Mouse (Mus musculus): ENCODE measurements at regions not wholly inside any gene's neighbourhood (a gene's known extent, or its start where the extent isn't known, plus 50 kb on each side); places are given as distances from the start of the nearest gene placed in this dataset.

DNA sequence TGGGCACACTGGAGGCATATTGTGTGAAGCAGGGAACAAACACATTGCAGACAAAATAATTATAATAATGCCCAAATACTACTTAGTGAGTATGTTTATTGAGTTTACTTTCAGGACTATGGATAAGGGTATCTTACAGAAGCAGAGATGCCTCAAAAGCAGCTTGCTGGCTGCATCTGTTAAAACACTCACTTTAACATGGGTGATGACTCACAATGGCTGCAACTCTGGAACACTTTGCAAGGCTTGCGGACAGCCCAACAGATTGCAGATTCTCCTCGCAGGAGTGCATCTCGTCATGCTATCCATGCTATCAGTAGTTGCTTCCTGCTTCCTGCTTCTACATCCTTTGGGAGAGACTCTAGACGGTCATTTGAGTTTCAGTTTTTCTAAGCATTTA is 373.2 kb upstream of the Arpp21 start:
- no peak for DNase-seq

DNA sequence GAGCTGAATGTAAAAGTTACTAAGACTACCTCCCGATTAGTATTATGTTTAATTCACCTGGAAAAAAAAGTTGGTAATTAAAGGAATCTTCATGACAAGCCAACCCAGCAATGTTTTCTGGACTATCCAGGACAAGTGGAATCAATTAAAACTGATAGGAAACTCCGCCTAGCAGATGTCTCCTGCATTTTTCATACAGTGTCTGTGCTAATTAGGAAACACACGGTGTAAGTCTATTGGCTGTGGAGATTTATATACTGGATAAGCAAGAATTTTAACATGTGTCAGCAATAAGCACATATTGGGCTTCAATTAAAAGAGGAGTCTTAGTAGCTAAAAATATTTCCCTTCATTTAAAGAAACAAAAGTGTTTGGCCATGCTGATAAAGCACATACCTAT is 371.5 kb upstream of the Arpp21 start:
- DNase-seq = no peak

DNA sequence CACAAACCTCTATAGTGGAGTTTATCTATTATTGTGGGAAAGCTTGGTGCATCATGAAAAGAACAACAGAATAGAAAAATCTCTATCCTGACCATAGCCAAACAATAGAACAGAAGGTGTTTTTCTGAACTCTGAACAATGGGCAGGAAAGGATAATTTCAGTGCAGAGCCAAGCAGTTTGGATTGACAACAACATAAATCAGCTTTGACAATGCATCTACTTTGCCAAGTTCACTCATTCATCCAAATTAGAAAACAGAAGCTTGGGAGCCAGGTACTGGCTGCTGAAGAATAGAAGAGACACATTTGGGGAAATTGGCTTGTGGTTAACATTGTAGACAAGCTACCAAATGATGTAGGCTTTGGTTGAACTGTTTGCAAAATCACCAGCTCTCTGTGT is 360.0 kb upstream of the Arpp21 start:
- no peak for DNase-seq

GRCm38 (mm10) chr9:112590241-112590640 is 354.5 kb upstream of the Arpp21 start:
- DNase-seq = no peak

- DNase-seq = no peak
Measured at GRCm38 (mm10) chr9:112573316-112573715, 337.6 kb upstream of the Arpp21 start.

- DNase-seq = no peak
Measured at GRCm38 (mm10) chr9:112561348-112561747, 325.6 kb upstream of the Arpp21 start.

GRCm38 (mm10) chr9:112560226-112560625 is 324.5 kb upstream of the Arpp21 start:
- DNase-seq = no peak

DNA sequence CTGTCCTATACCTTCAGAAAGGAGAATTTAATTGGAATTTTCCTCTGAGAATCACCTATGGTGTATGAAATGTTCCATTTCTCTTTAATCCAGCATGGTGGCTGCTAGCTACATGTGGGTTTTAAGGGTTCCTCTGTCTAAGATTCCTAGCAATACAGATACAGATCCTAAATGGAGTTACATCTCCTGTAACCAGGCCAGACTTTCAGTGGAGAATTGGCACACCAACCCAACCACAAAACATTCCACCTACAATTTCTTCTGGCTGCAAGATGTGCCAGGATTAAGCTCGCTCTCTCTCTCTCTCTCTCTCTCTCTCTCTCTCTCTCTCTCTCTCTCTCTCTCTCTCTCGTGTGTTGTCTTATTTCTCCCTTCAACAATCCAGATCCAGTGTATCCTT is 302.2 kb upstream of the Arpp21 start:
- no peak for DNase-seq

GRCm38 (mm10) chr9:112525377-112525776 is 289.6 kb upstream of the Arpp21 start:
- DNase-seq = no peak

DNA sequence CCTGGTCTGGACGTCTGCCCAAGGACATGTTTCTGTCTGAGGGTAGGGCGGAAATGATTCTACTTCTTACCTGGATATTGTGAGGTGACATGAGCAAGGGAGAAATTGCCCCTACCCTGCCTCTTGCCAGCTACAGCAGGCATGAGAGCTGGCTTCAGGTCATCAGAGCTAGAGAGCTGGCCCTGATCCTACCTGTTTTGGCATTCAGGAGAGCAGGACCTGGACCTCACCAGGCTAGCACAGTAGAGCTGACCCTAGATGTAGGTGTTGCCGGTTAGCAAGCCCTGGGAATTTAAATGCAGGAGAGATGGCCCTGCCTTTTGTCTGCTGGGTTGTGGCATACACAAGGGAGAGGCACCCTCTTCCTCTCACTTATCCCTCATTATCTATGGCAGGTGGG is 287.5 kb upstream of the Arpp21 start:
- DNase-seq = no peak

DNA sequence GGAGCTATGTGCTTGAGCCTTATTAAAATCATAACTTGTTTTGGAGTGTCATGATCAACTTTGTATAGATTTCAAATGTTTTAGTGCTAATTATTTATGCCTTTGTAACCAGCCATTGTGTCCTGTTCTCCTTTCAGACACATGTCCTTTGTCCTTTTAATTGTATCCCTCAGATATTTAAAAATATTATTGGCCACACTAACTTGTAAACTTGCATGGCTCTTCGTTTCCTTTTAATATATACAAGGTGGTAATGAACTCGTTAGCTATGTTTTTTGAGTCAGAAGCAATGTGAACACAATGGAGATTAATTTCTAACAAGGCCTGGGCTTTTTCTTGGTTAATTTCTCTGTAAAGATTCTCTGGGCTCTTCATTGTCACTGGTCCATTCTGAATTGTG is 275.0 kb upstream of the Arpp21 start:
- no peak for DNase-seq

DNA sequence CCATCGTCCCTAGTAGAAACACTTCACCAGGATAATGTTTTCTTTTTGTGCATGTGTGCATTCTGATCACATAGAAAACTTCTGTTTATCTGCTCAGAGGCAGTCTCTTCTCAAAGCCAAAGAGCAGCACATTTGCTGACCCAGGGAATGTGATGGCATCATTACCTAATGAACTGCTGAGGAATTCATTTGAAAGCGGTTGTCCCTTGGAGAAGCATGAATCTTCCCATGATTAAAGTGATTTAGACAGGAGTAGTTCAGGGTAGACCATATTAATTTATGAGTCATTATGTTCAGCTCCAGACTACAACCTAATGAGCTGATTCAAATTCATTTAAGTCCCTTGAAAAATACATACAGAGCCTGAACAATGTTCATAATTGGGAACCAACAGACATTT is 271.1 kb upstream of the Arpp21 start:
- no peak for DNase-seq

DNA sequence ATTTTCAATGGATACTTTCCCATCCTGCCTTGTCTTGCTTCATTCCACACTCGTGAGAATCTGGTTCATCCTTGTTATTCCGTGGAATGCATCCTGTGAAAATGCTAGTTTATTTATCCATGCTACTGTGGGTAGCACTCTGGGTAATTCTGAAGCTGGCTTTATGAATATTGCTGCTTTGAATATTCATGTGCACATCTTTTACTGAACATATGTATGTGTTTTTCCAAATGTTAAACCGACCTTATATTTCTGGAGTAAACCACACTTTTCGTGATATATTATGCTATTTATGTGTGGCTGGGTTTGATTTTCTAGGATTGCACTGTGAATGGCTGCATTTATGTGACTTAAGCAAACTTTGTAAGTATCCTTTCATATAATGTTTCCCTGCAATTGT is 262.9 kb upstream of the Arpp21 start:
- no peak for DNase-seq

GRCm38 (mm10) chr9:112495930-112496527 is 260.3 kb upstream of the Arpp21 start:
- no peak for DNase-seq

GRCm38 (mm10) chr9:112490963-112491362 is 255.2 kb upstream of the Arpp21 start:
- DNase-seq = no peak

- no peak for DNase-seq
Measured at GRCm38 (mm10) chr9:112476644-112477043, 240.9 kb upstream of the Arpp21 start.

DNA sequence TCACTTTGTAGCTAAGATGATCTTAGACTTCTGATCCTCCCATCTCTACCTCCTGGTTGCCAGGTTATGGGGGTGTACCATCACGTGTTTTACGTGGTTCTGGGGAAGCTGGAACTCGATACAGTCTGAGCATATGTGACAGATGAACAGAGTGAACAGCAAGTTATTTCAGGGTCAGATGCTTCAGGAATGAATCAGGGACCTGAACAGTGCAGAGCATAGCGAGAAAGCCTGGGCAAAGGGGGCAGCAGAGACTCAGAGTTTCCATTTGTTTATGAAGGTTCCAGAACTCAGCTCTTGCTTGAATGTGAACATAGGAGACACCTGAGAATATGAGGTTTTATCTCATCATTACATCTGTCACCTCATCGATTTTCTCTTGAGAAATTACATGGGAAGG is 221.9 kb upstream of the Arpp21 start:
- no peak for DNase-seq

DNA sequence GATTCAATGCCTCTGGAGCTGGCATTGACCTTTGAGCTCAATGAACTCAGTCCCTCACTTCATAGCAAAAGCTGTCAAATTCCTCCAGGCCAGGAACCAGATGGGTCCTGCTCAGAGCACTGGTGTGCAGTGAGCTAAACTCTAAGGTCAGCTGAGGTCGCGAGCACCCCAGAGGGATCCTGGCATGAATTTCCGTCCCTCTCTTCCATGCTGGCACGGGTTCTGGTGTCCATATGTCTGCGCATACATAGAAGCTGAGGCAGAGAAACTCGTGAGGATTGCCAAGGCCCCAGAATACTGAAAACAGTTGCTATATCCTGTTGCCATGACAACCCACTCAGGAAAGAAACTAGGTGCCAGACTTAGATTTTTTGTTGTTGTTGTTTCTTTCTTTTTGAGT is 219.0 kb upstream of the Arpp21 start:
- DNase-seq = peak; percentile 53

GRCm38 (mm10) chr9:112447515-112447914 is 211.8 kb upstream of the Arpp21 start:
- DNase-seq = peak; percentile 51

GRCm38 (mm10) chr9:112446981-112447380 is 211.2 kb upstream of the Arpp21 start:
- no peak for DNase-seq

DNA sequence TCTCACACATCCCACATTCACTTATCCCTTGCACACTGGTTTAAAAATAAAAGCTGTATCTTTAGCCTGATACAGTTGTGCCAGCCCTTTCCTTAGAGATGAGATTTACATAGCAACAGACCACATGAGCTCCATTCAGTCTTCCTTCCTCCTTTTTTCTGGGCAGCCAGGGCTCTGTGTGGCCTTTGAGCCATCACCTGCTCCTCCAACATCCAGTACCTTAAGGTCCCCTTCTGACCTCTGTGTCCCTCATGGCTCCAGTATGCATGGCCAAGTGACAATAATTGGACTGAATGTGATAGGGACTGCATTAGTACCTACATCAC is 210.3 kb upstream of the Arpp21 start:
- DNase-seq = no peak

DNA sequence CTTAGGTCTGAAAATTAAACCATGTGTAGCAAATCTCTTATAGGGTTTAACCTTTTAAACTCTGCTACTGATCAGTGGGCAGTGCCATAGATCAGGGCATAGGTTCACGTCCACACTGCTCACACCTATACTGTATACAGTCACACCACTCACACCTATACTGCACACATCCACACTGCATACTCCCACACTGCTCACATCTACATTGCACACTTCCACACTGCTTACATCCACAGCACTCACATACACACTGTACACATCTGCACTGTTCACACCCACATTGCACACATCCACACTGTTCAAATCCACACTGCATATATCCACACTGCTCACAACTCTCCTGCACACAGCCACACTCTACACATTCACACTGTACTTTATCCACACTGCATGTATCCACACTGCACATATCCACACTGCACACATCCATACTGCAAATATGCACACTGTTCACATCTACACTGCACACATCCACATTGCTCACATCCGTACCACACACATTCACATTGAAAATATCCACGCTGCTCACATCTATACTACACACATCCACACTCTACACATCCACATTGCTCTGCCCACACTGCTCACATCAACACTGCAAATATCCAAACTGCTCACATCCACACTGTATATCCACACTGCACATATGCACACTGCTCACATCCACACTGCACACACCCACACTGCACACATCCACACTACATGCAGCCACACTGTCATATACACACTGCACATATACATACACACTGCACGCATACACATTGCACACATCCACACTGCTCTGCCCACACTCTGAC is 209.7 kb upstream of the Arpp21 start:
- DNase-seq = no peak

- no peak for DNase-seq
Measured at GRCm38 (mm10) chr9:112444220-112444619, 208.5 kb upstream of the Arpp21 start.

DNA sequence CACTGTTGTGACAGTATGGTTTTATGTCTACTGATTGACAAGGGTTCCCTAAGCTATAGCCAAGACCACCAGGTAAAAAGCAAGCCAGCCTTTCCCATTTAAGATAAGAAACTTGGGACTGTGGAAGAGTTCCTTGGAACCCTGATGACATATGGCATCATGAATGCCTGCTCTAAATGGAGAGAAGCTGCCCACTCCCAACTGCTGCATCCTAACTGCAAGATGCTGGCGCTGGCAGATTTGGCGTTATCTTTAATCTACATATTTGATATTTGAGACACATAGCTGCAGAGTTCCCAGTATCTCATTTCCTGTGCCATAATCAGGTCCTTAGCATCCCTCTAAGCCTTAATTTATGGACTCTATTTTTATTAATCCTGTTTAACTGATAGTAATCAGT is 200.4 kb upstream of the Arpp21 start:
- no peak for DNase-seq

DNA sequence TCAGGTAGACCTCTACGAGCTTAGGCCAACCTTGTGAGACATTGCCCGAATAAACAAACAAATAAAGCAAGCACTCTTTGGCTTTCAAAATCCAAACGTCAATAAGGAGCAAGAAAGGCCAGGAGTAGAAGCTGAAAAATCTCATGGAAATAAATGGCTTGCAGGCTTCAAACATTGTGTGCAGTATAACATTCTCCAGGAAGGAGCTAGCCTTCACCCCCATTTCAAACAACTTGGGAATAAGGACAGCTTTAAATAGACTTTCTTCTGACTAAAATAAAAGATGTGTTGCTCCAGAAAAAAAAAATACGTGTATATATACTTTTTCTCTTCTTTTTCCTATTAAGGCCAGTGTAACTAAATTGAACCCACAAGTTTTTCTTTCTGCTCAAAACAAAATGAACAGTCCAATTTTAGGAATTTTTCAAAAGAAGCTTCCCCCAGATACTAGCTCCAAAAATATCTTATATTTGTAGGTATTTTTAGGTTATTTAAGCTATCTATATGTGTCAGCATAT is 196.2 kb upstream of the Arpp21 start:
- DNase-seq = no peak

Data from embryo, embryonic 11 days (tissue).